Mouse (Mus musculus) megakaryocyte, embryonic 14.5 days (primary cell): Measurements from ENCODE around the gene Bora. TPM values are rescaled to one million over a fixed set of nuclear protein-coding genes. Genes with fewer than 3 reads are reported as not detected.
"Not testable (repeated sequence)": the region's sequence is repeated elsewhere in the genome, so short reads cannot be mapped to it uniquely, and the experiment has no call there.

ENCODE experiments used
- H3K27me3 ChIP-seq: replicated peaks from 2 replicates; pipeline ENCODE3; 2012; ENCODE audit warnings: inconsistent platforms
- H3K36me3 ChIP-seq: replicated peaks from 2 replicates; pipeline ENCODE3; 2012; ENCODE audit warnings: low read length, inconsistent platforms, mixed read lengths
- H3K4me1 ChIP-seq: 2 replicates; pipeline ENCODE4 v1.6.1; 2012; ENCODE audit warnings: inconsistent platforms
- H3K4me3 ChIP-seq: replicated peaks from 2 replicates; pipeline ENCODE3; 2012; ENCODE audit warnings: moderate library complexity, mild to moderate bottlenecking, inconsistent platforms
- H3K9me3 ChIP-seq: 2 replicates; pipeline ENCODE4 v1.6.1; 2012; ENCODE audit warnings: inconsistent platforms
- FLI1 ChIP-seq: IDR thresholded peaks from 2 replicates; pipeline ENCODE4 v1.6.1; 2012; ENCODE audit warnings: low read length, inconsistent platforms, mixed read lengths
- GATA1 ChIP-seq: IDR thresholded peaks from 3 replicates; pipeline ENCODE4 v1.6.1; 2012; ENCODE audit warnings: mixed read lengths, low read length, inconsistent platforms, borderline replicate concordance
- polyA plus RNA-seq: library from polyadenylated mRNA; stranded (reverse); fragments of >175 nt; gene quantifications from 2 replicates; pipeline ENCODE4 v1.2.3, GENCODE M21; 2012; ENCODE audit warnings: low replicate concordance; ENCODE audit not compliant: insufficient read depth

The Bora gene
- polyA plus RNA-seq, 1 experiment, result 4.1 TPM

GRCm38 (mm10) chr14:99036039-99036438 is 10.0 kb upstream of the Bora start:
- peaks cover 17% of the 10 kb centered on the region for H3K4me1 ChIP-seq
- H3K4me3 ChIP-seq, result no peak overlapping the region
- peaks cover 64% of the 10 kb centered on the region for H3K36me3 ChIP-seq
- no peak for TF ChIP-seq FLI1
- H3K27me3 ChIP-seq, result no peaks in the 10 kb centered on the region
- H3K9me3 ChIP-seq, result no peaks in the 10 kb centered on the region

DNA sequence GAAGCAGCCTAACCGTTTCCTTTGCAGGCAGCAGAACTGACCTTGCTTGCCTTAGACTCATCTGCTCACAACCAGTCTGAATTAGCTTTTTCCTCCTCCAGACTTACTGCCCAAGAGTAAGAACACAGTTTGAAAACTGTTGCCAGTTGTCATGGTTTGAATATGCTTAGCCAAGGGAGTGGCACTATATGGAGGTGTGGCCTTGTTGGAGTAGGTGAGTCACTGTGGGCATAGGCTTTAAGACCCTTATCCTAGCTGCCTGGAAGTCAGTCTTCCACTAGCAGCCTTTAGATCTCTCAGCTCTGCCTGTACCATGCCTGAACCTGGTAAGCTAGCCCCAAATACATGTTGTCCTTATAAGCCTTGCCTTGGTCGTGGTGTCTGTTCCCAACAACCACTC is 8.3 kb upstream of the Bora start:
- no peak overlapping the region for H3K4me3 ChIP-seq
- H3K27me3 ChIP-seq, result no peaks in the 10 kb centered on the region
- H3K9me3 ChIP-seq, result no peaks in the 10 kb centered on the region
- H3K36me3 ChIP-seq, result peaks cover 48% of the 10 kb centered on the region
- peaks cover 34% of the 10 kb centered on the region for H3K4me1 ChIP-seq
- TF ChIP-seq GATA1, result no peak
- TF ChIP-seq FLI1, result no peak

GRCm38 (mm10) chr14:99039308-99039707 is 6.7 kb upstream of the Bora start:
- peaks cover 36% of the 10 kb centered on the region for H3K36me3 ChIP-seq
- not testable (repeated sequence) for H3K4me3 ChIP-seq, H3K9me3 ChIP-seq, H3K27me3 ChIP-seq
- peaks cover 45% of the 10 kb centered on the region for H3K4me1 ChIP-seq

DNA sequence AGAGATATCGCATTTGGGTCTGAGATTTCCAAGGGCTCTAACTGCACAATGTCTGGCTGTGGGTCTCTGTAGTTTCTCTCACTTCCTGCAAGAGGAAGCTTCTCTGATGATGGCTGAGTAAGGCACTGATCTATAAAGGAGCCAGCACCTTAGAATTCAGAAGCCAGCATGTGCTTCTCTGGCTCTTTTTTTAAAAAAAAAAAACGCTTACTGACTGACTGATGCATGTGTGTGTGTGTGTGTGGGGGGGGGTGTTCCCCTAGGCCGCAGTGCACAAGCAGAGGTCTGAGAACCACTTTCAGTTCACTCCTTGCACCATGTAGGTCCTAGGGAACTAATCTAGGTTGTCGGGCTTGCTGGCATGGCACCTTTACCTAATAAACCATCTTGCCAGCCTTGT is 4.6 kb upstream of the Bora start:
- peaks cover 27% of the 10 kb centered on the region for H3K36me3 ChIP-seq
- H3K27me3 ChIP-seq, result no peaks in the 10 kb centered on the region
- H3K4me1 ChIP-seq, result peaks cover 47% of the 10 kb centered on the region
- peak overlapping the region; percentile 81 for H3K4me3 ChIP-seq
- no peaks in the 10 kb centered on the region for H3K9me3 ChIP-seq
- TF ChIP-seq GATA1, result no peak
- no peak for TF ChIP-seq FLI1

DNA sequence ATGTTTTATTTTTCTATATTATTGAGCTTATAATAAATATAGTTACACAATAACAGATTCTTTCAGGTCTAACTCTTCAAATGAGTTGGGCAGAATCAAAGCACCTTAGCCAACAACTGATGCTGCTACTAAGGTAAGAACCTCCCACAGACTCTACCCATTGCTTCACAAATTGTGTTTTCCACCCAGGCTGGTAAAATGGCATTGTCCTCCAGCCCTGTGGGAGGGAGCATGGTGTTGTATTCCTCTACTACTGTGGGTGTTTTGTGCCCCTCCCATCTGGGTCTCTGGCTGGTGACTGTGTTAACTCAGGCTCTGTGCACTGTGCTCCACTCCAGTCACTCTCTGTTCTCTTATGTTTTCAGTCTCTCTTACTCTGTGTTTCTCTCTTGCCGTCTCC is 2.5 kb upstream of the Bora start:
- Histone ChIP-seq H3K4me1 (peaks cover 48% of the 10 kb centered on the region), H3K27me3 (no peaks in the 10 kb centered on the region), H3K36me3 (peaks cover 17% of the 10 kb centered on the region), H3K9me3 (no peaks in the 10 kb centered on the region), H3K4me3 (peak overlapping the region; percentile 99)
- TF ChIP-seq GATA1 (no peak), FLI1 (no peak)

DNA sequence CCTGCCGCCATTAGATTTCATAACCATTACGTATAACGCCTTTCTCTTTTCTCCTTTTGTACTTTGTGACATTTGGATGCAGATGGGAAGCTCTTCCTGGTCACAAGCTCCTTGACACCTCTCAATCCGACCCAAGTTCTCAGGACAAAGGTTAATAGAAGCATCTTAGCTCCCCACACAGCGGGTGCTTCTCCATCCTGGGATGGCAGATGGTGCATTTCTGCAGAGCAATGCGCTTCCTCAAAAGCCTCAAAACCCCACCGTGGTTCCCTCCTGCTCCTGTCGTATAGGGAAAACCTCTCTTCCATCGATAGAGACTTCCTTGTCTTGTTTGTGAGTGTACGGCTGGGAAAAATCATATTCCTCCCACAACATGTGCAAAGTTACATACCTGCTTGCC is 1.9 kb upstream of the Bora start:
- TF ChIP-seq GATA1 (no peak), FLI1 (no peak)
- Histone ChIP-seq H3K4me1 (peaks cover 50% of the 10 kb centered on the region), H3K36me3 (peaks cover 17% of the 10 kb centered on the region), H3K27me3 (no peaks in the 10 kb centered on the region), H3K4me3 (peak overlapping the region; percentile 99), H3K9me3 (no peaks in the 10 kb centered on the region)

DNA sequence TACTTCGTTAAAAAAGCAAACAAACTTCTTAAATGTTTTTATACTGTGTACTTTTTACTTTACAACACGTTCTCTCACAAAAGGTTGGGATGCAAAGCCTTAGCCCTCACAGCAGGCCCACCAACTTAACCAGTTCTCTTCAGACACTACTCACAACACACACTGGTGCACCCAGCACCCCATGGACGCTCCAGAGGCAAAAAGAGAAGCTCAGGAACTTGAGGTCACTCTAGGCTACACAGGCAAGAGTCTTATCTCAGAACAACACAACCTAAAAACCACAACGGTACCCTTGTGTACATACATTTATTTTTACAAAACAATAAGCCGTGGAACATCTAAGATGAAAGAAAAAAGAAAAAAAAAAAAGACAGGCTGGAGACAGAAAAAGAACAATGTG is 1.3 kb upstream of the Bora start:
- H3K4me1 ChIP-seq, result peaks cover 52% of the 10 kb centered on the region
- peak overlapping the region; percentile 99 for H3K4me3 ChIP-seq
- no peaks in the 10 kb centered on the region for H3K9me3 ChIP-seq
- no peak for TF ChIP-seq GATA1
- no peak for TF ChIP-seq FLI1
- H3K27me3 ChIP-seq, result no peaks in the 10 kb centered on the region
- H3K36me3 ChIP-seq, result peaks cover 17% of the 10 kb centered on the region

DNA sequence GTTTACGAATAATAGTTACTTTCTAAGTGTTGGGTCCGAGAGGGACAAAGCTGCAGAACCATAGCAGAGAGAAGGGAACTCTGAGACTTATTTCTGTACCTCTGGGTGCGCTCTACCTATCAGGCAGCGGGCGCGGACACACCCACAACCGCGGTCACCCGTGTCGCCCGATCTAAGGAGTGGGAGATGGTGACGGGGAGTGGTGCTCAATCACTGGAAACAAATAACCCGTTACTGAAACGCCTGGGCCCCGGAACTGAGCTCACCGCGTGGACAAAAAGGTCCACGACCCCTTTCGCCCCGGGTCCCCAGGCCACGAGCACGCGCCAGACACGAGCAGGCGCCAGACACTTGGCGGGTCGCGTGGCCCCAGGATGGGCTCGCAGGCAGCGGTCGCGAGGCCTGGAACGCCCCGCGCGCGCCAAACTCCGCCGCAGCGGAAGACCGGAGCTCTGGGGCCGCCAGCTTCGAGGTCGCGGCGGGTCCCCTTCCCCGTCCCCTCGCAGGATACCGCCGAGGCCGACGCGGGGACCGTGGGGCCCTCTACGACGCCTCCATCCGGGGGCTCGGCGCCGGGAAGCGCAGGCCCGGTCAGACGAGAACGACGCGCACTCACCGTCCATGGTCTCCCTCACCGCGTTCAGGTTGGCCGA is 518 bp upstream of the Bora start:
- peaks cover 56% of the 10 kb centered on the region for H3K4me1 ChIP-seq
- no peak for TF ChIP-seq FLI1
- no peak for TF ChIP-seq GATA1
- no peaks in the 10 kb centered on the region for H3K9me3 ChIP-seq
- no peaks in the 10 kb centered on the region for H3K27me3 ChIP-seq
- H3K4me3 ChIP-seq, result peak overlapping the region; percentile 99
- peaks cover 17% of the 10 kb centered on the region for H3K36me3 ChIP-seq

DNA sequence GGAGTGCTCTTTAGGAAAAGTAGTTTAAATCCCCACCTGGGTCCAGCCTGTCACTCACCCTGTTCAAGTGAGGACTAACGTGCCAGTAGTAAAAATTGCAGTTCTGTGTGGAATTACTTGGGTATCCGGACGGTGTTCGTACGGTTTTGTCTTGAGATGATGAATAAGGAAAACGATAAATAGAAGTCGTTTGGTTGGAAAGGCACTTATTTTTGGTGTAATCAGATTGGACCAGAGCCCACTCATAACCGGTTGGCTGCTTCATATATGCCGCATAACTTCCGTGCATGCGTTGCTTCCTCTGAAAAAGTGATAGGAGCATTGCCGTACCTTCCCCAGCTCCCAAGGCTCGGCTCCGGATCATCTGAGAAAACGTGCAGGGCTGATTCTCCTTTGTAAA is 760 bp downstream of the Bora start:
- Histone ChIP-seq H3K4me1 (peaks cover 52% of the 10 kb centered on the region), H3K27me3 (no peaks in the 10 kb centered on the region), H3K9me3 (no peaks in the 10 kb centered on the region), H3K4me3 (peak overlapping the region; percentile 99), H3K36me3 (peaks cover 29% of the 10 kb centered on the region)
- TF ChIP-seq FLI1, result no peak

DNA sequence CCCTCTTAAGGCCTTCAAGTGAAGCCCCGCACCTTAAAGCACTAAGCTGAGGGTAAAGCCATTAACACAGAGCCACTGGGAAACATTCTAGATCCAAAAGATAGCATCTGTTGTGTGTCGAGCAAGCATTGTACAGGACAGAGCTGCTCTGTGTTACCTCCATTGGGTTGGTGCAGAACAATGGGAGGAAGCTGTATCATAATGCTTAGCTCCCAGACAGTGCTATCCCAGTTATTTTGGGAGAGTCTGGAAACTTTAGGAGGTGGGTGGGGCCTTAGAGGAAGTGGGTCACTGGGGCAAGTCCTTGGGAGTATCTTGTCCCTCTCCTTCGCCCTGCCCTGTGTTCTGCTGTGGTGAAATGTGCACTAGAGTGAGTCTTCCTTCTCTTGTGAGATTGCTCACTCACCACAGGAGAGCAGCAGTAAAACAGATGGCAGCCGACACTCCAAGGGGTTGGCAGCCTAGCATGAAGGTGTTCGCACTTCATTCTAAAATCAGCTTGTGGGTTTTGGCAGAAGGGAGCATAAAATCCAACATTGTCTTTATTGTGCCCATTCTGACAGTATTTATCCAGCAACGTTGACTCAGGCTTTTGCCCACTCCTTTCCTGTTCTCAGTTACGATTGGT is 13.1 kb downstream of the Bora start:
- no peaks in the 10 kb centered on the region for H3K9me3 ChIP-seq
- no peak overlapping the region for H3K4me3 ChIP-seq
- no peak for TF ChIP-seq GATA1
- no peak for TF ChIP-seq FLI1
- peaks cover 33% of the 10 kb centered on the region for H3K4me1 ChIP-seq
- peaks cover 77% of the 10 kb centered on the region for H3K36me3 ChIP-seq
- no peaks in the 10 kb centered on the region for H3K27me3 ChIP-seq

DNA sequence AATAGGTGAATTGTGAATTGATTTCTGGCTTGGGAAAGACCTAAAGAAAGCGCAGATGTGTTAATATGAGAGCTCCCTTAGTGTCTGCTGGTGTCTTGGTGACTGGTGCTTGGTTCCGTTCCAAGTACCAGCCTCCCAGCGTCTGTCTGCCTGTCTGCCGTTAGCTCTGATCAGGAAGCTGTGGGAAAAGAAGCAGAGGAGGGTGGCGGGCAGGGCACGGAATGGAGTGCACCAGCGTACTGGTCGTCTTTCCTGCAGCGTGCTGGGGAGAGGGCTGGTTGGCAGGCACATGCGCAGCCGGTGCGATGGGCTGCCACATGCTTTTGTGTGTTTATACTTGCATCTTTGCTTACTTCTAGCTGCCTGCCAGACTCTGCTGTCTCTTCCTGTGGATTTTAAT is 14.6 kb downstream of the Bora start:
- Histone ChIP-seq H3K27me3 (no peaks in the 10 kb centered on the region), H3K4me1 (peaks cover 22% of the 10 kb centered on the region), H3K4me3 (no peak overlapping the region), H3K9me3 (no peaks in the 10 kb centered on the region), H3K36me3 (peaks cover 72% of the 10 kb centered on the region)
- TF ChIP-seq FLI1 (no peak), GATA1 (no peak)
